Mouse (Mus musculus): ENCODE measurements around the gene Ldlrad3. TPM values are rescaled to one million over a fixed set of nuclear protein-coding genes. Genes with fewer than 3 reads are reported as not detected.

Gene Ldlrad3
- polyA plus RNA-seq, 1 experiment from 2014 or later: 20.4 TPM

DNA sequence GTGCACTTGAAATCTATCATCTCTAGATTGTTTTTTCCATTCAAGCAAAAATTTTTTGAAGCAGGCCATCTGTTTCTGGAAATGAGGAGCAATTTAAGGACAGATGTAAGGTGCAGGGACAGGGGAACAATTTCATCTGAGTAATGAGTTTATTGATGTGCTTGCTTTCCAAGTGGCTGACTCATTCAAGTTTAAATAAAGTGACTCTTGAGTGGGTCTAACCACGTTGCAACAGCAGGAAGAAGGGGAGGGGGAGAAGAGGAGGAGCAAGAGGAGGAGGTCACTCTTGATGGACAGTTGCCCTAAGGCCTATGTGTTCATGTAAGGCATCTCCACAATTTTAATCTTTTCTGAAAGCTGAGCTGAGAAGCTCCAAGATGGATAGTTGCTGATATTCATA, 184.5 kb downstream of the Ldlrad3 start:
- H3K9ac ChIP-seq (ENCODE audit: low read depth, low read length): no peak overlapping the region
- no peak for TF ChIP-seq CTCF (IDR thresholded peaks at IDR 0.05; ENCODE audit: low read depth)
- WGBS: 6% methylated on average over 1 of the region's 1 CpGs
- no peaks in the 10 kb centered on the region for H3K36me3 ChIP-seq (ENCODE audit: insufficient read depth, low read length)
- H3K4me1 ChIP-seq (replicated peaks; ENCODE audit: insufficient read depth, low read length): peaks cover 50% of the 10 kb centered on the region
- no peak for DNase-seq (ENCODE audit: low spot score)
- H3K27me3 ChIP-seq (ENCODE audit: insufficient read depth, low read length): no peaks in the 10 kb centered on the region
- H3K27ac ChIP-seq: 0 out of 2 replicates have a peak overlapping the region, but pooled peaks have one; percentile 55
- H3K9me3 ChIP-seq (replicated peaks; ENCODE audit: low read length): no peaks in the 10 kb centered on the region
- H3K4me2 ChIP-seq (ENCODE audit: low read length): no peak overlapping the region
- no peak overlapping the region for H3K4me3 ChIP-seq (replicated peaks; ENCODE audit: low read depth, low read length)
- ATAC-seq (replicated peaks; ENCODE audit: low FRiP score, low read depth): no peak

DNA sequence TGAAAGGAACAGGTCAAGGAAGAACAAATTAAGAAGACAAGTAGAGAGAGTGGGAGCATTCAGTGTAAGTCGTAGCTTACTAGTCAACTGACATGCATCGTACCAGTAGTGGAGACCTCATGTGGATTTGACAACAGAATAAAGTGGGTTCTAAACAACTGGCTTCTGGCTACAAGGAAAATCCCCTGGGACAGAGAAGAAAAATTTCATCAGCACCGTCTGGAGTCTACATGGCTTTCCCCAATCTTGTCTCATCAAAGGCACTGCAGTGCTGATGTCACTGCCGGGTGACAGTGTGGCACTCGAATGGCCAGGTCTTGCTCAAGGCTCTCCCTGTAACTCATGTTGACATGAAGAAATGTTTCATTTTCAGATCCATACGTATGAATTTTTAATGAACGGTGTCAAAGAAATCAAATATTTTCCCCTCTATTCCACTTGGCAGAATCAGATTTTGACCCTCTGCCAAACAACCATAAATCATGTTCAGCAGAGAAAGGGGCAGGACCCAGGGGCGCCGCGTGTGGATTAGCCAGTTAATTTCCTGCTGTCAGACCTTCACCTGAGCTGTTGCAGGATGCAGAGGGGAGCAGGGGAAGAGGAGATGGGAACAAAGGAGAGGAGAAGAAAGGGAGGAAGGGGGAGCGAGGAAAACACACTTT, 187.1 kb downstream of the Ldlrad3 start:
- H3K27ac ChIP-seq: no peak overlapping the region
- no peak overlapping the region for H3K9ac ChIP-seq (ENCODE audit: low read depth, low read length)
- 32% methylated on average over 11 of the region's 11 CpGs for WGBS
- H3K27me3 ChIP-seq (ENCODE audit: insufficient read depth, low read length): no peaks in the 10 kb centered on the region
- no peak for TF ChIP-seq CTCF (IDR thresholded peaks at IDR 0.05; ENCODE audit: low read depth)
- no peaks in the 10 kb centered on the region for H3K9me3 ChIP-seq (replicated peaks; ENCODE audit: low read length)
- H3K4me2 ChIP-seq (ENCODE audit: low read length): no peak overlapping the region
- peaks cover 36% of the 10 kb centered on the region for H3K4me1 ChIP-seq (replicated peaks; ENCODE audit: insufficient read depth, low read length)
- H3K4me3 ChIP-seq (replicated peaks; ENCODE audit: low read depth, low read length): no peak overlapping the region
- DNase-seq (ENCODE audit: low spot score): peak; percentile 63
- ATAC-seq (replicated peaks; ENCODE audit: low FRiP score, low read depth): no peak
- no peaks in the 10 kb centered on the region for H3K36me3 ChIP-seq (ENCODE audit: insufficient read depth, low read length)

DNA sequence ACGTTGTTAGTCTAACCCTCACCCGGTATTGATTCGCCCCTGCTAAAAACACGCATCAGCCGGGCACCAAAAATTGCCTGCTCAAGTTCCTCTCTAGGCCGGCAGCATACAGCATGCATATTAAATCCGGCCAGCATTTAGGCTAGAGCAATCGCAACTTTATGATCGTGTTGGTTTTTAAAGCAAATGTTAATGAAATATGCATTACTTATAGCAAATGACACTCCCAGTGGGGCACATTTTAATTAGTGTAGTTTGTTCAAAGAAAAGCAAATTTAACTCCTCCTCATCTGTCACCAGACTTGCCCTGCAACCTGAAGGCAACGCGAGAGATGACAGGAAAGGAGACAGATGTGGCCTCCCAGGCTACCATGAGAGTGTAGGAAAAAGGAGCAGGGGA, 189.2 kb downstream of the Ldlrad3 start:
- Histone ChIP-seq H3K36me3 (ENCODE audit: insufficient read depth, low read length) (no peaks in the 10 kb centered on the region), H3K4me3 (replicated peaks; ENCODE audit: low read depth, low read length) (no peak overlapping the region), H3K9me3 (replicated peaks; ENCODE audit: low read length) (no peaks in the 10 kb centered on the region), H3K9ac (ENCODE audit: low read depth, low read length) (no peak overlapping the region), H3K27me3 (ENCODE audit: insufficient read depth, low read length) (no peaks in the 10 kb centered on the region), H3K4me2 (ENCODE audit: low read length) (no peak overlapping the region), H3K27ac (no peak overlapping the region), H3K4me1 (replicated peaks; ENCODE audit: insufficient read depth, low read length) (peaks cover 18% of the 10 kb centered on the region)
- 73% methylated on average over 11 of the region's 11 CpGs for WGBS
- TF ChIP-seq CTCF (IDR thresholded peaks at IDR 0.05; ENCODE audit: low read depth): no peak
- ATAC-seq (replicated peaks; ENCODE audit: low FRiP score, low read depth): no peak
- no peak for DNase-seq (ENCODE audit: low spot score)

DNA sequence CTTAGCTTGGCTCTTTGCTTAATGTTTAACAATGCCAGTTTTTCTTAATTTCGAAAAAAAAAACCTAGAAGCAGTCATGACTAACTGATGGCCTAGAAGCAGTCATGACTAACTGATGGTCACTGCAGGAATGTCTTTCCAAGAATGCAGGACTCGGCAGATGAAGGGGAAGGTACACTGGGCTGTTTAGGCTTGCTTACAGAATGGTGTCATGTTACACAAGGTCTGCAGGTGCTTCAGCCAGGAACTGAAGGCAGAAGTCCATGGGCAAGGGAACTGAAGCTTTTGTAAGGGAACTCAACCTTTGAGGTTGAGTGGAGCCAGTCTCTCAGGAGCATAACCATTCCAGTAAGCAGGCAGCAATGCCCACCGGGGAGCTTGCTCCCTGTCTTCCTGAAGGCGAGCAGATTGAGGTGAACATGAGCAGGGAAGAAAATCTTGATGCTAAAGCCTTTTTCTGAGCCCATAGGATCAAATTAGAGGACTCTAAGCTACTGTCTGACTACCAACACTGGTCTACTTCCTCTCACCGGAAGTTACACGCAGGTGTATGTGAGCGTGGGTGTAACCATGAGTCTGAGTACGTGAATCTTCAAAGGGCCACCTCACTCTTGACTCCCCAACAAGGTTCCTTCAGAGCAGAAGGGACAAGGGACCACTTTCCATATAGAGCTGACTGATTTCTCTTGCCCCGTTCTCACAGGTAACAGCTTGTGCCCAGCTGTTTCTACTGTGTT, 193.4 kb downstream of the Ldlrad3 start:
- Histone ChIP-seq H3K4me2 (ENCODE audit: low read length) (no peak overlapping the region), H3K9ac (ENCODE audit: low read depth, low read length) (no peak overlapping the region), H3K27me3 (ENCODE audit: insufficient read depth, low read length) (no peaks in the 10 kb centered on the region), H3K27ac (peak overlapping the region; percentile 68), H3K9me3 (replicated peaks; ENCODE audit: low read length) (no peaks in the 10 kb centered on the region), H3K4me3 (replicated peaks; ENCODE audit: low read depth, low read length) (no peak overlapping the region), H3K4me1 (replicated peaks; ENCODE audit: insufficient read depth, low read length) (no peaks in the 10 kb centered on the region), H3K36me3 (ENCODE audit: insufficient read depth, low read length) (no peaks in the 10 kb centered on the region)
- peak; percentile 88 for ATAC-seq (replicated peaks; ENCODE audit: low FRiP score, low read depth)
- DNase-seq (ENCODE audit: low spot score): peak; percentile 48
- TF ChIP-seq CTCF (IDR thresholded peaks at IDR 0.05; ENCODE audit: low read depth): no peak
- 62% methylated on average over 9 of the region's 9 CpGs for WGBS

DNA sequence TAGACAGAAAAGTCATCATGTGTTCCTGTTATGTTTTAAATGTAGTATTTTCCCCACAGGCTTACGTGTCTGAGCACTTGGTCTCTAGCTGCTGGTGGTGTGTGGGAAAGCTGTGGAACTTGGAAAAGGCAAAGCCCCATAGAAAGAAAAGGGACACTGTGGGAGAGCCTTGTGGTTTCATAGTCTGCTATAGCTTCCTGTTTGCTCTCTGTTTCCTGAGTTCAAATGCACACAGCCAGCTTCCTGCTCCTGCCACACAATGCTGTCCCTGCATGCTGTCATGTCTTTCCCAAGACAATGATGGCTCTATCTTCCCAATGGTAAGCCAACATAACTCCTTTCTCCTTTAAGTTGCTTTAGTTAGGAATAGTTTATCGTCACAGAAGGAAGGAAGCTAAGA, 194.5 kb downstream of the Ldlrad3 start:
- no peak for TF ChIP-seq CTCF (IDR thresholded peaks at IDR 0.05; ENCODE audit: low read depth)
- H3K4me3 ChIP-seq (replicated peaks; ENCODE audit: low read depth, low read length): no peak overlapping the region
- no peaks in the 10 kb centered on the region for H3K36me3 ChIP-seq (ENCODE audit: insufficient read depth, low read length)
- WGBS: 75% methylated on average over 2 of the region's 2 CpGs
- H3K9me3 ChIP-seq (replicated peaks; ENCODE audit: low read length): no peaks in the 10 kb centered on the region
- no peak overlapping the region for H3K9ac ChIP-seq (ENCODE audit: low read depth, low read length)
- no peak overlapping the region for H3K27ac ChIP-seq
- no peaks in the 10 kb centered on the region for H3K27me3 ChIP-seq (ENCODE audit: insufficient read depth, low read length)
- H3K4me1 ChIP-seq (replicated peaks; ENCODE audit: insufficient read depth, low read length): 0 out of 2 replicates have a peak, but pooled peaks cover 1% of the 10 kb centered on the region
- ATAC-seq (replicated peaks; ENCODE audit: low FRiP score, low read depth) (no peak), DNase-seq (ENCODE audit: low spot score) (no peak)
- H3K4me2 ChIP-seq (ENCODE audit: low read length): no peak overlapping the region

DNA sequence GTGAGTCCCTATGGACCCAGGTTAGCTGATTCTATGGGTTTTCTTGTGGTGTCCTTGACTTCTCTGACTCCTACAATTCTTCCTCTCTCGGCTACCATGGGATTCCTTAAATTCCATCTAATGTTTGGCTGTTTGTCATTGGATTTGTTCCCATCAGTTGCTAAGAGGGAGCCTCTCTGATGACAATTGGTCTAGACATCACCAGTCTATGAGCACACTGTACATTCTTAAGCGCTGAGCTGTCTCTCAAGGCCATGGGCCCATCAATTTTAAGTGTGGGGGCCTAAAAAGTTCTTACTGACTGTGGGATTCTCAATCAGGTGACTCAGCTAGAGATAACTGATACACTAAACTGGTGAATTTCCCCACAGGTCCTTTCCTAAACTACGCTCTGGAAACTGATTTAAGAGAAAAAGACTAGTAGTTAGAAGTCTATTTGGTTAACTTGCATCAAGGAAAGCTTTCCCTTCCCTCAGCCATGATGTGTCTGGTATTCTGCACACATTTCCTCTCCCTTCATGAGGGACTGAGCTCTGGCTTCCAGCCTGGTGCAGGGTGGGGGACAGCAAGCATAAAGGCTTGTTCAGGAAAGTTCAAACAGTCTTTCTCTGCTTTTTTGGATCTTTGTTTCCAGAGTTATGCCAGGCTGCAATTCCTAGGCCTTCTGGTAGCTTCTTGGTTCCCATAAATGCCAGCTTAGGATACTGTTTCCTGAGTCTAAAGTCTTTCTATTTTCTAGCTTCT, 199.7 kb downstream of the Ldlrad3 start:
- no peak overlapping the region for H3K4me3 ChIP-seq (replicated peaks; ENCODE audit: low read depth, low read length)
- no peaks in the 10 kb centered on the region for H3K36me3 ChIP-seq (ENCODE audit: insufficient read depth, low read length)
- no peak for TF ChIP-seq CTCF (IDR thresholded peaks at IDR 0.05; ENCODE audit: low read depth)
- no peaks in the 10 kb centered on the region for H3K9me3 ChIP-seq (replicated peaks; ENCODE audit: low read length)
- 82% methylated on average over 3 of the region's 3 CpGs for WGBS
- no peak overlapping the region for H3K9ac ChIP-seq (ENCODE audit: low read depth, low read length)
- H3K27me3 ChIP-seq (ENCODE audit: insufficient read depth, low read length): no peaks in the 10 kb centered on the region
- H3K27ac ChIP-seq: no peak overlapping the region
- ATAC-seq (replicated peaks; ENCODE audit: low FRiP score, low read depth) (no peak), DNase-seq (ENCODE audit: low spot score) (no peak)
- H3K4me1 ChIP-seq (replicated peaks; ENCODE audit: insufficient read depth, low read length): 0 out of 2 replicates have a peak, but pooled peaks cover 7% of the 10 kb centered on the region
- no peak overlapping the region for H3K4me2 ChIP-seq (ENCODE audit: low read length)
